Mouse (Mus musculus) cerebellum, adult 2 months (tissue): Measurements from ENCODE around the gene Igfn1.

ENCODE experiments used
- CTCF ChIP-seq: fragments of 200-500 bp; IDR thresholded peaks from 2 replicates; pipeline ENCODE4 v1.5.1; 2011; ENCODE audit warnings: low read depth, mild to moderate bottlenecking, control low read depth, low read length, moderate library complexity, borderline replicate concordance; ENCODE audit not compliant: insufficient read depth
- POLR2A ChIP-seq: fragments of 200-500 bp; IDR thresholded peaks from 2 replicates; pipeline ENCODE4 v1.6.1; 2011; ENCODE audit warnings: low read length, control low read depth, borderline replicate concordance; ENCODE audit not compliant: insufficient read depth

- TF ChIP-seq CTCF (no peak), POLR2A (no peak)
Observed at GRCm38 (mm10) chr1:135942116-135942515, 64.0 kb downstream of the Igfn1 start.
